Mouse (Mus musculus) C2C12 (cell line): ENCODE measurements around the gene Ptges3.

Experiments used
- CTCF ChIP-seq: IDR thresholded peaks from one replicate; pipeline ENCODE4 v1.5.1; 2011; ENCODE audit not compliant: control insufficient read depth, insufficient read depth, insufficient read length
- MAX ChIP-seq: IDR thresholded peaks from one replicate; pipeline ENCODE4 v1.6.1; 2011; ENCODE audit warnings: mild to moderate bottlenecking, control low read depth

DNA sequence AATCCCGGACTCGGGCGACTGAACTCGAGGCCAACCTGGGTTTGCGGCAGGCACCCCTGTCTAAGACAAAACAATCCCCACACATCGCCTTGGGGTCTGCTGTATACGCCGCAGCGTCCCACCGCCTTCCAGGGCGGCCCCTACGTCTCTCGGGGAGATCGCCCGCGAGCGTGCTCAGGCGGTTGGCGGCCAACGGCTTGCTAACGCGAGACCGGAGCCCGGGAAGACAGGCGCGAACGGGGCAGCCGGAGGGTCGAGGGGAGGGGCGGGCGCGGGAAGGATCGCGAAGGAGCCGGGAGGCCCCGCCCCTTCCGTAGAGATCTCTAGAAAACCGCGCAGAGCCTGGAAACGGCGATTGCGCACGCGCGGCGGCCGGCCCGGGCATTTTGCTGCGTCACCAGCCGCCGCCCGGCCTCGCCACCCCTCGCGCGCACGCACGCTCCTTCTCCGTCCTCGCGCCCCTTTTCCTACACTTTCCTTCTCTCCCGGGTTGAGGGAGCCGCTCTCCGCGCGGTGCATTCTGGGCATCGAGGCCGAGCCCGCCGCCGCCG lies at the start of gene Ptges3:
- TF ChIP-seq CTCF (no peak), MAX (peak; percentile 43)
